Comparison of ENCODE assay signal across 28 mouse cellular contexts in genomic region chr9:123869167-123869784, GRCm38 (mm10). TPM values are rescaled to one million over a fixed set of nuclear protein-coding genes. Genes with fewer than 3 reads are reported as not detected.
DNase-seq lines count a peak whose midpoint lies in the region; ATAC-seq and TF ChIP-seq lines count a peak whose summit lies in the region.
"Had no signal": no experiment of that assay in that cellular context is flagged by ENCODE, and none has a peak within 500 bp of the region (broad histone marks: within the 10 kb centered on the region; RNA-seq: fewer than 3 reads in every experiment).

No protein-coding gene starts in this region.

- H3K9me3 ChIP-seq in liver, postnatal 0 days (ENCODE audit: low read length), result no peaks in the 10 kb centered on the region
- H3K9me3 ChIP-seq in liver, embryonic 11.5 days (ENCODE audit: control insufficient read depth, low read length), result no peaks in the 10 kb centered on the region
- H3K9me3 ChIP-seq: G1E; limb, embryonic 12.5 days; liver, embryonic 15.5 days; megakaryocyte, embryonic 14.5 days; neural tube, embryonic 15.5 days had no signal

- WGBS in liver, postnatal 0 days (ENCODE audit: insufficient replicate concordance), result 56% methylated on average over 3 of the region's 6 CpGs
- WGBS in liver, embryonic 11.5 days, result 59% methylated on average over 4 of the region's 6 CpGs

- no peak for TF ChIP-seq CTCF in liver, postnatal 0 days (IDR thresholded peaks at IDR 0.05; ENCODE audit: low read depth)

- no peak overlapping the region for H3K27ac ChIP-seq in liver, postnatal 0 days (ENCODE audit: low read depth)
- H3K27ac ChIP-seq in liver, embryonic 11.5 days (ENCODE audit: low read depth, low read length), result no peak overlapping the region
- peak overlapping the region; percentile 24; the same call in 1 of the 2 replicates for H3K27ac ChIP-seq in brown adipose tissue, adult 24 weeks (replicated peaks; ENCODE audit: low read depth, low read length)
- H3K27ac ChIP-seq: heart, adult 2 months; hindbrain, postnatal 0 days; limb, embryonic 12.5 days; liver, embryonic 15.5 days; neural tube, embryonic 15.5 days had no signal

- no peaks in the 10 kb centered on the region for H3K27me3 ChIP-seq in liver, postnatal 0 days (ENCODE audit: insufficient read depth, low read length)
- no peaks in the 10 kb centered on the region for H3K27me3 ChIP-seq in liver, embryonic 11.5 days (replicated peaks; ENCODE audit: control insufficient read depth, insufficient read depth, low read length)
- H3K27me3 ChIP-seq: limb, embryonic 12.5 days; liver, embryonic 15.5 days; neural tube, embryonic 15.5 days had no signal

- no peaks in the 10 kb centered on the region for H3K4me1 ChIP-seq in liver, postnatal 0 days (ENCODE audit: insufficient read depth)
- H3K4me1 ChIP-seq in liver, embryonic 11.5 days (replicated peaks; ENCODE audit: control insufficient read depth, insufficient read depth, low read length), result no peaks in the 10 kb centered on the region
- H3K4me1 ChIP-seq in brown adipose tissue, adult 24 weeks (ENCODE audit: control insufficient read depth, insufficient read depth, insufficient read length, low read length), result no peaks in the 10 kb centered on the region
- H3K4me1 ChIP-seq: limb, embryonic 12.5 days; liver, embryonic 15.5 days; neural tube, embryonic 15.5 days had no signal

- H3K9ac ChIP-seq in liver, postnatal 0 days (replicated peaks), result no peak overlapping the region
- no peak overlapping the region for H3K9ac ChIP-seq in liver, embryonic 11.5 days (ENCODE audit: low read depth, low read length)
- H3K9ac ChIP-seq: limb, embryonic 12.5 days; liver, embryonic 15.5 days; neural tube, embryonic 15.5 days had no signal

- no peak for TF ChIP-seq EP300 in liver, postnatal 0 days (IDR thresholded peaks at IDR 0.05; ENCODE audit: low read depth)

- peak; percentile 51 for ATAC-seq in liver, postnatal 0 days
- no peak for ATAC-seq in liver, embryonic 11.5 days (replicated peaks; ENCODE audit: low FRiP score)
- ATAC-seq in megakaryocyte, adult 5-6 weeks (ENCODE audit: poor library complexity, severe bottlenecking), result peak; percentile 85
- ATAC-seq: hindbrain, postnatal 0 days; lung, postnatal 0 days had no signal

- no peak overlapping the region for H3K4me2 ChIP-seq in liver, postnatal 0 days (ENCODE audit: low read depth, low read length)
- no peak overlapping the region for H3K4me2 ChIP-seq in liver, embryonic 11.5 days
- H3K4me2 ChIP-seq: limb, embryonic 12.5 days; liver, embryonic 15.5 days; neural tube, embryonic 15.5 days had no signal

- H3K36me3 ChIP-seq in liver, postnatal 0 days (replicated peaks; ENCODE audit: insufficient read depth, low read length), result no peaks in the 10 kb centered on the region
- no peaks in the 10 kb centered on the region for H3K36me3 ChIP-seq in liver, embryonic 11.5 days (ENCODE audit: control insufficient read depth, insufficient read depth, low read length)
- H3K36me3 ChIP-seq: G1E; limb, embryonic 12.5 days; liver, embryonic 15.5 days; neural tube, embryonic 15.5 days had no signal

- no peak overlapping the region for H3K4me3 ChIP-seq in liver, postnatal 0 days (ENCODE audit: low read depth, low read length)
- H3K4me3 ChIP-seq in liver, embryonic 11.5 days (ENCODE audit: low read depth, low read length), result no peak overlapping the region
- H3K4me3 ChIP-seq in brown adipose tissue, adult 24 weeks (ENCODE audit: insufficient read depth, low read depth, low read length), result no peak overlapping the region
- H3K4me3 ChIP-seq: heart, adult 2 months; limb, embryonic 12.5 days; liver, embryonic 15.5 days; megakaryocyte, embryonic 14.5 days; myocyte; neural tube, embryonic 15.5 days had no signal

- DNase-seq in liver, postnatal 0 days, result peak; percentile 5
- DNase-seq in liver, embryonic 11.5 days (ENCODE audit: low spot score), result no peak
- no peak for DNase-seq in kidney, postnatal 10 days
- no peak for DNase-seq in gastrocnemius, adult 8-10 months (ENCODE audit: low spot score in 2 of 2)
- DNase-seq in left cerebral cortex, adult 9 months (ENCODE audit: low spot score in 2 of 2), result no peak
- DNase-seq: cerebellum, adult 9-11 months; embryo, embryonic 11 days; gastrocnemius, postnatal 10 days; heart, adult 2 months; heart, postnatal 36 days; kidney, adult 2 months; kidney, postnatal 14 days; midbrain, embryonic 14.5 days; thymus, adult 18-20 months; thymus, postnatal 4 days had no signal

RNA-seq across cellular contexts. Expression of gene Xcr1, which starts 7.4 kb away (rescaled TPM):
- polyA plus RNA-seq in liver, postnatal 0 days (2015; fragmentation: Nextera tagmentation; extraction: Ambion mirVana), result 0.11 TPM in 2 replicates
- not detected in 2 replicates for polyA plus RNA-seq in liver, embryonic 11.5 days (2014; fragmentation: Nextera tagmentation; extraction: Ambion mirVana)
- 0.33 TPM in 1 of 2 replicates, not detected in the other for polyA plus RNA-seq in brown adipose tissue, adult 24 weeks (2012; ENCODE audit: insufficient read depth, insufficient read length, missing spikeins)
- 0.16 TPM in 1 of 2 replicates, not detected in the other for total RNA-seq in megakaryocyte, adult 5-6 weeks (2015)
- 0.18 and 0.33 TPM in 2 replicates for total RNA-seq in megakaryocyte, adult 5-6 weeks (2017)
- total RNA-seq in gastrocnemius, adult 8-10 months (2022), result not detected
- total RNA-seq: heart, adult 2 months; heart, postnatal 36 days; hindbrain, postnatal 0 days; layer of hippocampus, postnatal 14 days; left cerebral cortex, postnatal 10 days had no signal
- polyA plus RNA-seq: G1E; heart, embryonic 14.5 days had no signal

RNA-seq across cellular contexts. Expression of gene Fyco1, which starts 17.6 kb away (rescaled TPM):
- 3.3 and 4.3 TPM in 2 replicates for polyA plus RNA-seq in liver, postnatal 0 days (2015; fragmentation: Nextera tagmentation; extraction: Ambion mirVana)
- polyA plus RNA-seq in liver, embryonic 11.5 days (2014; fragmentation: Nextera tagmentation; extraction: Ambion mirVana), result 7.2 and 8.3 TPM in 2 replicates
- polyA plus RNA-seq in brown adipose tissue, adult 24 weeks (2012; ENCODE audit: insufficient read depth, insufficient read length, missing spikeins), result 26.3 and 35.7 TPM in 2 replicates
- total RNA-seq in megakaryocyte, adult 5-6 weeks (2015), result 20.3 and 24.4 TPM in 2 replicates
- 18.2 and 22.2 TPM in 2 replicates for total RNA-seq in megakaryocyte, adult 5-6 weeks (2017)
- 100 to 1,000 TPM; 151 to 190 (median 177) TPM for total RNA-seq in gastrocnemius, adult 8-10 months (2022)
